Mouse (Mus musculus) Patski (cell line): ENCODE measurements around the gene Pacs2. TPM values are rescaled to one million over a fixed set of nuclear protein-coding genes. Genes with fewer than 3 reads are reported as not detected.

Source experiments
- ATAC-seq: fragments of 100-300 bp; one replicate; pipeline ENCODE4 v1.8.0; 2021
- CTCF ChIA-PET: fragments of 350-600 bp; sonication (Branson Sonifier 250); formaldehyde crosslinking; loops from one replicate; lab custom pipeline; 2022; ENCODE audit warnings: inconsistent platforms; lab: Charles Lee
- POLR2A ChIA-PET: fragments of 350-600 bp; sonication (Branson Sonifier 250); formaldehyde crosslinking; loops from one replicate; lab custom pipeline; 2022; ENCODE audit warnings: antibody characterized with exemption, inconsistent platforms; lab: Charles Lee
- DNase-seq: peaks from one replicate; pipeline ENCODE4 v3.0.0-alpha.2; 2011; ENCODE audit warnings: low read depth, low spot score
- H3K27me3 ChIP-seq: fragments of 371-371 bp; one replicate; pipeline ENCODE4 v1.5.1; 2021
- CTCF ChIP-seq: fragments of 100-300 bp; IDR thresholded peaks from one replicate; pipeline ENCODE4 v1.5.1; 2021
- in situ Hi-C: fragments of 300-500 bp; cut with MboI; formaldehyde crosslinking; loops from 3 replicates; pipeline ENCODE4 v1.11.1; 2018; ENCODE audit warnings: low pct_unique_long_range_greater_than_20kb, mixed read lengths
- polyA plus RNA-seq: library from polyadenylated mRNA; unstranded; gene quantifications from one replicate; pipeline ENCODE4 v1.2.3, GENCODE M21; 2021

Pacs2 gene
- polyA plus RNA-seq, 1 experiment from 2014 or later: 70.8 TPM

- ChIA-PET POLR2A (no interaction called here), CTCF (interaction anchor here (0.8 to 1.5 kb wide), 6 partner anchors 20 to 103 kb away, joined by 3 to 5 read pairs (median 4); partner anchors contain the start of gene Tex22)
- in situ Hi-C loops: no loop called here
- TF ChIP-seq CTCF: no peak
- no peaks in the 10 kb centered on the region for H3K27me3 ChIP-seq
- ATAC-seq (no peak), DNase-seq (no peak)
These were observed 37.5 kb downstream of the Pacs2 start for GRCm38 (mm10) chr12:113051628-113052403.

- CTCF ChIA-PET: interaction anchor here (0.9 to 2.5 kb wide), 2 partner anchors 18 to 51 kb away, joined by 4 to 7 read pairs; partner anchors contain the start of gene Tex22
- no peak for DNase-seq
These were observed 41.8 kb downstream of the Pacs2 start for GRCm38 (mm10) chr12:113056089-113056488.

GRCm38 (mm10) chr12:113060178-113060577, 45.9 kb downstream of the Pacs2 start:
- ATAC-seq (no peak), DNase-seq (no peak)
- in situ Hi-C loops: no loop called here
- CTCF ChIA-PET: interaction anchor here (1.7 kb wide), 1 partner anchor 54 kb away, joined by 4 read pairs; no protein-coding TSS in a partner anchor
- POLR2A ChIA-PET: interaction anchor here (1.2 kb wide), 1 partner anchor 11 kb away, joined by 5 read pairs; no protein-coding TSS in a partner anchor
- H3K27me3 ChIP-seq: no peaks in the 10 kb centered on the region
- TF ChIP-seq CTCF: no peak

More at GRCm38 (mm10) chr12:113056089-113056488, 41.8 kb downstream of the Pacs2 start:
- no peak for TF ChIP-seq CTCF
- H3K27me3 ChIP-seq: no peaks in the 10 kb centered on the region
- no peak for ATAC-seq
- in situ Hi-C loops: no loop called here
- POLR2A ChIA-PET: interaction anchor here (1.3 kb wide), 1 partner anchor 30 kb away, joined by 3 read pairs; no protein-coding TSS in a partner anchor

- DNase-seq (no peak), ATAC-seq (no peak)
- in situ Hi-C loops: no loop called here
- TF ChIP-seq CTCF: no peak
- no peaks in the 10 kb centered on the region for H3K27me3 ChIP-seq
- CTCF ChIA-PET: interaction anchor here (1.3 to 2.2 kb wide), 2 partner anchors 13 to 57 kb away, joined by 4 read pairs; partner anchors contain the start of gene Tex22
- POLR2A ChIA-PET: no interaction called here
These were observed 47.3 kb downstream of the Pacs2 start for GRCm38 (mm10) chr12:113061606-113062005.

- H3K27me3 ChIP-seq: no peaks in the 10 kb centered on the region
- in situ Hi-C loops: no loop called here
- POLR2A ChIA-PET: interaction anchor here (0.5 kb wide), 1 partner anchor 26 kb away, joined by 3 read pairs; no protein-coding TSS in a partner anchor
- CTCF ChIA-PET: interaction anchor here (1.3 to 2.2 kb wide), 2 partner anchors 12 to 57 kb away, joined by 4 read pairs; partner anchors contain the start of gene Tex22
- DNase-seq (no peak), ATAC-seq (no peak)
- TF ChIP-seq CTCF: no peak
These were observed 47.9 kb downstream of the Pacs2 start for GRCm38 (mm10) chr12:113062201-113062600.

- DNase-seq (no peak), ATAC-seq (no peak)
- ChIA-PET POLR2A (no interaction called here), CTCF (interaction anchor here (0.6 kb wide), 1 partner anchor 11 kb away, joined by 3 read pairs; the partner anchor contains the start of gene Tex22)
- H3K27me3 ChIP-seq: no peaks in the 10 kb centered on the region
- in situ Hi-C loops: no loop called here
- TF ChIP-seq CTCF: no peak
These were observed 49.4 kb downstream of the Pacs2 start for GRCm38 (mm10) chr12:113063700-113064099.

- CTCF ChIA-PET: interaction anchor here (1.8 kb wide), 1 partner anchor 63 kb away, joined by 5 read pairs; no protein-coding TSS in a partner anchor
- POLR2A ChIA-PET: no interaction called here
- no peak for ATAC-seq
- DNase-seq: no peak
- in situ Hi-C loops: no loop called here
- no peaks in the 10 kb centered on the region for H3K27me3 ChIP-seq
- no peak for TF ChIP-seq CTCF
These were observed 53.7 kb downstream of the Pacs2 start for GRCm38 (mm10) chr12:113068002-113068401.

- no peak for TF ChIP-seq CTCF
- ATAC-seq (no peak), DNase-seq (no peak)
- ChIA-PET POLR2A (no interaction called here), CTCF (no interaction called here)
- H3K27me3 ChIP-seq: no peaks in the 10 kb centered on the region
- in situ Hi-C loops: no loop called here
These were observed 55.1 kb downstream of the Pacs2 start for GRCm38 (mm10) chr12:113069389-113069788.

- CTCF ChIA-PET: interaction anchor here (0.9 to 1.4 kb wide), 4 partner anchors 13 to 68 kb away, joined by 3 to 4 read pairs (median 4); no protein-coding TSS in a partner anchor
- no peak for TF ChIP-seq CTCF
- in situ Hi-C loops: no loop called here
- DNase-seq (no peak), ATAC-seq (no peak)
- H3K27me3 ChIP-seq: no peaks in the 10 kb centered on the region
- POLR2A ChIA-PET: interaction anchor here (1.5 kb wide), 1 partner anchor 12 kb away, joined by 5 read pairs; no protein-coding TSS in a partner anchor
These were observed 57.0 kb downstream of the Pacs2 start for GRCm38 (mm10) chr12:113071321-113071720.

- DNase-seq (no peak), ATAC-seq (no peak)
- in situ Hi-C loops: no loop called here
- POLR2A ChIA-PET: interaction anchor here (1.5 kb wide), 1 partner anchor 12 kb away, joined by 5 read pairs; no protein-coding TSS in a partner anchor
- CTCF ChIA-PET: interaction anchor here (1.1 to 1.4 kb wide), 4 partner anchors 20 to 69 kb away, joined by 3 to 4 read pairs (median 4); no protein-coding TSS in a partner anchor
- H3K27me3 ChIP-seq: no peaks in the 10 kb centered on the region
- no peak for TF ChIP-seq CTCF
These were observed 57.5 kb downstream of the Pacs2 start for GRCm38 (mm10) chr12:113071827-113072226.
